Mouse (Mus musculus): Measurements from ENCODE around the gene Prrg4.

- TF ChIP-seq CTCF (IDR thresholded peaks at IDR 0.05; ENCODE audit: insufficient read depth, low read length) (no peak), POLR2A (IDR thresholded peaks at IDR 0.05; ENCODE audit: borderline replicate concordance, extremely low read depth, low read depth, low read length) (no peak)
These were observed 33.3 kb downstream of the Prrg4 start, which contains the start of gene Qser1 for GRCm38 (mm10) chr2:104816371-104816827.

Data from lung, adult 2 months (tissue).